Mouse (Mus musculus) embryonic facial prominence, embryonic 14.5 days (tissue): Measurements from ENCODE around the gene Atoh8. TPM values are rescaled to one million over a fixed set of nuclear protein-coding genes. Genes with fewer than 3 reads are reported as not detected.

Source experiments
- ATAC-seq: fragments of 200-750 bp; cut with Nextera tagmentation; 2 replicates; pipeline ENCODE4 v1.8.0; 2017; ENCODE audit warnings: low read depth, moderate number of reproducible peaks, moderate TSS enrichment
- DNase-seq: peaks from one replicate; pipeline ENCODE4 v3.0.0-alpha.2; 2015; ENCODE audit warnings: low spot score
- H3K27ac ChIP-seq: fragments of 300-500 bp; sonication (generic); replicated peaks from 2 replicates; pipeline ENCODE4 v1.5.1; 2014; ENCODE audit warnings: low read depth, mild to moderate bottlenecking, low read length, moderate library complexity
- H3K27me3 ChIP-seq: fragments of 300-500 bp; sonication (generic); replicated peaks from 2 replicates; pipeline ENCODE4 v1.6.1; 2014; ENCODE audit warnings: low read length; ENCODE audit not compliant: control insufficient read depth, insufficient read depth
- H3K36me3 ChIP-seq: fragments of 300-500 bp; sonication (generic); 2 replicates; pipeline ENCODE4 v1.6.1; 2014; ENCODE audit warnings: low read length, mixed read lengths; ENCODE audit not compliant: control insufficient read depth, insufficient read depth
- H3K4me1 ChIP-seq: fragments of 300-500 bp; sonication (generic); 2 replicates; pipeline ENCODE4 v1.6.1; 2014; ENCODE audit warnings: antibody characterized with exemption, low read length; ENCODE audit not compliant: control insufficient read depth, insufficient read depth
- H3K4me2 ChIP-seq: fragments of 300-500 bp; sonication (generic); 2 replicates; pipeline ENCODE4 v1.6.1; 2014; ENCODE audit warnings: low read depth, mild to moderate bottlenecking, low read length, moderate library complexity, mixed read lengths
- H3K4me3 ChIP-seq: fragments of 300-500 bp; sonication (generic); 2 replicates; pipeline ENCODE4 v1.5.1; 2014; ENCODE audit warnings: low read depth, mild to moderate bottlenecking, low read length
- H3K9ac ChIP-seq: fragments of 300-500 bp; sonication (generic); 2 replicates; pipeline ENCODE4 v1.6.1; 2014; ENCODE audit warnings: low read depth, mild to moderate bottlenecking, low read length, moderate library complexity, mixed read lengths
- H3K9me3 ChIP-seq: fragments of 300-500 bp; sonication (generic); 2 replicates; pipeline ENCODE4 v1.6.1; 2016; ENCODE audit warnings: low read length; ENCODE audit not compliant: control insufficient read depth
- WGBS: fragments of 180-500 bp; shearing (Covaris S2); extraction: QIAGEN DNeasy Blood & Tissue Kit; methylation state at CpG from one replicate; pipeline ENCODE4 v1.1.7; 2014; 5-methylcytosine and 5-hydroxymethylcytosine counted together
- polyA plus RNA-seq: library from polyadenylated mRNA; unstranded; fragments of >200 nt; fragmentation: Nextera tagmentation; extraction: Ambion mirVana; gene quantifications from 2 replicates; pipeline ENCODE4 v1.2.1, GENCODE M21; 2014

Gene Atoh8
- polyA plus RNA-seq, 1 experiment from 2014 or later, result 12.9 TPM

- Histone ChIP-seq H3K27ac (no peak overlapping the region), H3K9me3 (no peaks in the 10 kb centered on the region), H3K9ac (no peak overlapping the region), H3K27me3 (no peaks in the 10 kb centered on the region), H3K4me3 (no peak overlapping the region), H3K4me1 (0 out of 2 replicates have a peak, but pooled peaks cover 3% of the 10 kb centered on the region), H3K4me2 (no peak overlapping the region), H3K36me3 (no peaks in the 10 kb centered on the region)
- WGBS, result 76% methylated on average over 10 of the region's 10 CpGs
- no peak for DNase-seq
- no peak for ATAC-seq
Measured at GRCm38 (mm10) chr6:72159861-72160395, 75.4 kb downstream of the Atoh8 start.

GRCm38 (mm10) chr6:72158966-72159764, 76.2 kb downstream of the Atoh8 start:
- Histone ChIP-seq H3K9ac (no peak overlapping the region), H3K4me3 (no peak overlapping the region), H3K9me3 (no peaks in the 10 kb centered on the region), H3K36me3 (no peaks in the 10 kb centered on the region), H3K27me3 (no peaks in the 10 kb centered on the region), H3K27ac (no peak overlapping the region), H3K4me2 (no peak overlapping the region), H3K4me1 (0 out of 2 replicates have a peak, but pooled peaks cover 3% of the 10 kb centered on the region)
- DNase-seq (no peak), ATAC-seq (no peak)
- WGBS, result 82% methylated on average over 8 of the region's 8 CpGs

Other genes with a start within 250 kb of the Atoh8 start
- gene St3gal5, start 138.0 kb downstream of the Atoh8 start, polyA plus RNA-seq, result 31.3 and 33.6 TPM in 2 replicates
- gene Sftpb, start 69.0 kb upstream of the Atoh8 start, polyA plus RNA-seq, result not detected in 2 replicates
- gene Usp39, start 109.6 kb upstream of the Atoh8 start, polyA plus RNA-seq, result 46.6 and 50.7 TPM in 2 replicates
- 19.6 and 25.0 TPM in 2 replicates for gene 0610030E20Rik, start 111.7 kb upstream of the Atoh8 start, polyA plus RNA-seq
- gene Tmem150a, start 119.9 kb upstream of the Atoh8 start, polyA plus RNA-seq, result 16.3 and 17.6 TPM in 2 replicates
- 79.9 and 81.1 TPM in 2 replicates for gene Rnf181, start 131.4 kb upstream of the Atoh8 start, polyA plus RNA-seq
- gene Vamp5, start 144.9 kb upstream of the Atoh8 start, polyA plus RNA-seq, result 20.3 and 22.3 TPM in 2 replicates
- gene Vamp8, start 155.1 kb upstream of the Atoh8 start, polyA plus RNA-seq, result 130 and 144 TPM in 2 replicates
- gene Ggcx, start 178.7 kb upstream of the Atoh8 start, polyA plus RNA-seq, result 15.0 and 15.7 TPM in 2 replicates
- 292 and 321 TPM in 2 replicates for gene Mat2a, start 204.0 kb upstream of the Atoh8 start, polyA plus RNA-seq